Mouse (Mus musculus): ENCODE measurements around the gene Ttc23. TPM values are rescaled to one million over a fixed set of nuclear protein-coding genes. Genes with fewer than 3 reads are reported as not detected.
A peak's percentile ranks its signal among the peaks of the same experiment; 100 is the strongest.

Gene Ttc23
- polyA plus RNA-seq, 1 experiment from 2014 or later: 64.9 TPM

DNA sequence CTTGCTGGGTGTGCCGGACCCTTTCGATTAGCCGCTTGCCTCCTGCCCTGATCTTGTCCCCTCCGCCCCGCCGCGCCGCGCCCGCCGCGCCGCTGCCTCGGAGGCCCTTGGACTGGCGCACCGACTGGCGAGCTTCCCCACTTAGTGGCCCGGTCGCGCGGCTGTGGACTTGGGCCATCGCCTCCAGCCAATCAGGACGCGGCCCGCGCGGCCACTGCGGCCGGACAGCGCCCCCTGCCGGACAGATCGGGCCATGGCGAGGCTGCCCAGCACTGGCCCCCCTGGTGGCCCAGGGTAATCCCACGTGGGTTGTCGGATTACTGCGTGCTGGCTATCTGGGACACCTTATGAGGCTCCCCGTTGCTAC, 112.4 kb downstream of the Ttc23 start, which contains the start of gene Synm:
Gene Synm (minus strand): TSS at position 114 of the 367 bp plus-strand sequence.
- H3K27me3 ChIP-seq (ENCODE audit: control insufficient read depth, insufficient read depth, low read length): peaks cover 14% of the 10 kb centered on the region
- peak; percentile 95 for DNase-seq (ENCODE audit: low spot score)
- peaks cover 9% of the 10 kb centered on the region for H3K4me1 ChIP-seq (ENCODE audit: control insufficient read depth, insufficient read depth, low read length)
- peak; percentile 82 for ATAC-seq (ENCODE audit: insufficient number of reproducible peaks, low FRiP score, low TSS enrichment, low read depth)
- peak within 1 kb of the TSS; percentile 100 for H3K4me2 ChIP-seq (ENCODE audit: low read depth, severe bottlenecking)
- under 1% methylated on average over 37 of the region's 37 CpGs for WGBS
- H3K9me3 ChIP-seq (ENCODE audit: control insufficient read depth, low read length): no peaks in the 10 kb centered on the region
- H3K4me3 ChIP-seq (ENCODE audit: low read depth, low read length): peak within 1 kb of the TSS; percentile 50
- H3K36me3 ChIP-seq (ENCODE audit: control insufficient read depth, insufficient read depth, low read length): no peaks in the 10 kb centered on the region
- peak within 1 kb of the TSS; percentile 41; the same call in 1 of the 2 replicates for H3K9ac ChIP-seq (ENCODE audit: low read length)
- H3K27ac ChIP-seq (replicated peaks; ENCODE audit: low read depth, low read length): no peak within 1 kb of the TSS

DNA sequence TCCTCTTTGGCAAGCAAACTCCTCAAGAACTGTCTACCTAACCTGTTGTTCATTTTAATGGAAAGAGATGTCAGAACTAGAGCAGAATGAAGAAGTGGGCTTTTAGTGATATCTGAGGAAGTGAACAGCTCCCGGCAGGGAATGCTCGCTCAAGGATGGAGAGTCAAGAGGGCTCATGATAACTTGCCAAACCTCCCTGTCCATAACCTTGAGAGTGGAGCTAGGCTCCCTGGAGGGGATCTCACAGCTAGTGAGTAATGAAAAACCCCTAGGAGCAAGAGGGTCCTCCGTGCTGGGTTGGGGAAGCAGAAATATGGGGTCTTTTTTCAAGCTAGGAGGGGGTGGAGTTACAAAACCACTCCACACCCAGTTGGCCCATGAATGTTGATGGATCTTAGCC, 116.4 kb downstream of the Ttc23 start:
- Histone ChIP-seq H3K9ac (ENCODE audit: low read length) (no peak overlapping the region), H3K36me3 (ENCODE audit: control insufficient read depth, insufficient read depth, low read length) (no peaks in the 10 kb centered on the region), H3K4me1 (ENCODE audit: control insufficient read depth, insufficient read depth, low read length) (peaks cover 7% of the 10 kb centered on the region), H3K27ac (replicated peaks; ENCODE audit: low read depth, low read length) (no peak overlapping the region), H3K4me2 (ENCODE audit: low read depth, severe bottlenecking) (no peak overlapping the region), H3K9me3 (ENCODE audit: control insufficient read depth, low read length) (no peaks in the 10 kb centered on the region), H3K4me3 (ENCODE audit: low read depth, low read length) (no peak overlapping the region), H3K27me3 (ENCODE audit: control insufficient read depth, insufficient read depth, low read length) (peaks cover 4% of the 10 kb centered on the region)
- DNase-seq (ENCODE audit: low spot score) (no peak), ATAC-seq (ENCODE audit: insufficient number of reproducible peaks, low FRiP score, low TSS enrichment, low read depth) (no peak)
- WGBS: 76% methylated on average over 3 of the region's 3 CpGs

DNA sequence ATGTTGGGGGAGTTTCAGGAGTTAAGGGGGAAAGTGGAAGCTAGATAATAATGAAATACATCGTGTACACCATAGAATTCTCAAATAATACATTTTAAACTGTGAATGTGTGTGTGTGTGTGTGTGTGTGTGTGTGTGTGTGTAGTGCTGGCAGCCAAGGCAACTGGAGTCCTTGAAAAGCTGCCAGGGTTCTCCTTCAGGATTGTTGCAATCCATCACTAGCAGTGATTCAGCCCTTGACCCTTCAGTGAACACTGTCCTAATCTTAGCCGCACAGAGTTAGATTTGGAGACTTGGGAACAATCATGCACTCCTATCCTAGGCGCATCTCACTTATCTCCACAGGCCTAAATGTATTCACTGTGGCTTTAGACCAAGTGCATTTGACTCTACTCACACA, 120.9 kb downstream of the Ttc23 start:
- H3K36me3 ChIP-seq (ENCODE audit: control insufficient read depth, insufficient read depth, low read length): no peaks in the 10 kb centered on the region
- H3K9me3 ChIP-seq (ENCODE audit: control insufficient read depth, low read length): no peaks in the 10 kb centered on the region
- H3K27me3 ChIP-seq (ENCODE audit: control insufficient read depth, insufficient read depth, low read length): no peaks in the 10 kb centered on the region
- H3K27ac ChIP-seq (replicated peaks; ENCODE audit: low read depth, low read length): no peak overlapping the region
- WGBS: 93% methylated on average over 3 of the region's 3 CpGs
- no peak overlapping the region for H3K9ac ChIP-seq (ENCODE audit: low read length)
- H3K4me1 ChIP-seq (ENCODE audit: control insufficient read depth, insufficient read depth, low read length): no peaks in the 10 kb centered on the region
- DNase-seq (ENCODE audit: low spot score): no peak
- H3K4me2 ChIP-seq (ENCODE audit: low read depth, severe bottlenecking): no peak overlapping the region
- ATAC-seq (ENCODE audit: insufficient number of reproducible peaks, low FRiP score, low TSS enrichment, low read depth): no peak
- no peak overlapping the region for H3K4me3 ChIP-seq (ENCODE audit: low read depth, low read length)

DNA sequence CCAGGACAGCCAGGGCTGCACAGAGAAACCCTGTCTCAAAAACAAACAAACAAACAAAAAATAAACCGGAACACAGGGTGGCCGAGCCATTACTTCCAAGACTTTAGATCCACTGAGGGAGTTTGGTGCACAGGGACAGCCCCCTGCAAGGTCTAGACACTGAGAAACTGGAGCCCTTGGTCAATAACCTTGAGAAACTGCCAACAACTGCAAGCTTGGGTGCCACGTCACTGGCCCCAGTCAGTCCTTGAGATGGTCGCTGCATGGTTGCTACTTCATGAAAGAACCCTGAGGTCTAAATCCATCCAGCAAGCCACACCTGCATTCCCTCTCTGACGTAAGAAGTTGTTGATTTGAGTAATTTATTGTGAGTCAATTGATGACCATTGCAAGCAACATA, 122.3 kb downstream of the Ttc23 start:
- no peak for ATAC-seq (ENCODE audit: insufficient number of reproducible peaks, low FRiP score, low TSS enrichment, low read depth)
- WGBS: 88% methylated on average over 5 of the region's 5 CpGs
- no peak for DNase-seq (ENCODE audit: low spot score)
- no peak overlapping the region for H3K27ac ChIP-seq (replicated peaks; ENCODE audit: low read depth, low read length)
- H3K4me2 ChIP-seq (ENCODE audit: low read depth, severe bottlenecking): no peak overlapping the region
- no peaks in the 10 kb centered on the region for H3K4me1 ChIP-seq (ENCODE audit: control insufficient read depth, insufficient read depth, low read length)
- no peak overlapping the region for H3K9ac ChIP-seq (ENCODE audit: low read length)
- no peak overlapping the region for H3K4me3 ChIP-seq (ENCODE audit: low read depth, low read length)
- no peaks in the 10 kb centered on the region for H3K27me3 ChIP-seq (ENCODE audit: control insufficient read depth, insufficient read depth, low read length)
- H3K9me3 ChIP-seq (ENCODE audit: control insufficient read depth, low read length): no peaks in the 10 kb centered on the region
- H3K36me3 ChIP-seq (ENCODE audit: control insufficient read depth, insufficient read depth, low read length): no peaks in the 10 kb centered on the region

DNA sequence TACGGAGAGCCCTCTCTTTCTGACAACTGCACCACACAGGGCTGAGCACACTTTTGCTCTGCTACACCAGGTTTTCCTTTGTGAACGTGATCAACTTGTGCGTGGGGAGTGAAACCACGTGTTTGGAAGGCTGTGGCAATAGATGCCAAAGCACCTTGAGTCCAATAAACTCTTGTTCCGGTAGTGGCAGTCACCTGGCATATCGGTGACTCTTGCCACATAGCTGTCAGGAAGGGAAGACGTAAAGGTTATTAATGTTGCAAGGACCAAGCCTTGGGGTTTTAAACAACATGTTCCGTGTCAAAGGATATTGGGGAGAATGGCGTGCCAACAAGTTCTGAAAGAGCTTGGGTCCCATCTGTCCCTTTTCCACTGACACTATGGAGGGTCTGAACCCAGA, 125.0 kb downstream of the Ttc23 start:
- H3K36me3 ChIP-seq (ENCODE audit: control insufficient read depth, insufficient read depth, low read length): no peaks in the 10 kb centered on the region
- H3K9ac ChIP-seq (ENCODE audit: low read length): no peak overlapping the region
- WGBS: 84% methylated on average over 9 of the region's 9 CpGs
- H3K4me2 ChIP-seq (ENCODE audit: low read depth, severe bottlenecking): no peak overlapping the region
- no peaks in the 10 kb centered on the region for H3K4me1 ChIP-seq (ENCODE audit: control insufficient read depth, insufficient read depth, low read length)
- no peak for DNase-seq (ENCODE audit: low spot score)
- no peak for ATAC-seq (ENCODE audit: insufficient number of reproducible peaks, low FRiP score, low TSS enrichment, low read depth)
- no peak overlapping the region for H3K4me3 ChIP-seq (ENCODE audit: low read depth, low read length)
- H3K27ac ChIP-seq (replicated peaks; ENCODE audit: low read depth, low read length): no peak overlapping the region
- 0 out of 2 replicates have a peak, but pooled peaks cover 2% of the 10 kb centered on the region for H3K27me3 ChIP-seq (ENCODE audit: control insufficient read depth, insufficient read depth, low read length)
- H3K9me3 ChIP-seq (ENCODE audit: control insufficient read depth, low read length): no peaks in the 10 kb centered on the region

DNA sequence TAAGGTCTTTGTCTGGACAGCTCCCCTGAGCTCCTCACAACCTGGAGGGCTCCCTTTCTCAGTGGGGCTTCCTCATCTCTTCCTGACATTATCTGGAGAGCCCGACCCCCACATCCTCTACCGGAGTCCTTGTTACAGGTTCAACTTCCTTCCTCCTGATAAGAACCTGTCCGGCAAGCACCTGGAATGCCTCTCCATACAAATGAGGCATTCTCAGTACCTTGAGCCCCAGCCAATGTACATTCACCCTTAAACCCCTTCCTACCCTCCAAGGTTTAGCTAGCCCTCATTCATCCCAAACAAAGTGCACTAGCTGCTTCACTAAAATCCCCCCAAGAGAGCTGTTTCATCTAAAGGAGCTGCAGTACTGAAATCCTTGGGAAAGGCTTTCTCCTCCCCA, 128.4 kb downstream of the Ttc23 start:
- ATAC-seq (ENCODE audit: insufficient number of reproducible peaks, low FRiP score, low TSS enrichment, low read depth) (no peak), DNase-seq (ENCODE audit: low spot score) (no peak)
- H3K9me3 ChIP-seq (ENCODE audit: control insufficient read depth, low read length): no peaks in the 10 kb centered on the region
- no peak overlapping the region for H3K9ac ChIP-seq (ENCODE audit: low read length)
- WGBS: 67% methylated on average over 3 of the region's 3 CpGs
- H3K36me3 ChIP-seq (ENCODE audit: control insufficient read depth, insufficient read depth, low read length): no peaks in the 10 kb centered on the region
- H3K27ac ChIP-seq (replicated peaks; ENCODE audit: low read depth, low read length): no peak overlapping the region
- no peak overlapping the region for H3K4me3 ChIP-seq (ENCODE audit: low read depth, low read length)
- 0 out of 2 replicates have a peak, but pooled peaks cover 2% of the 10 kb centered on the region for H3K27me3 ChIP-seq (ENCODE audit: control insufficient read depth, insufficient read depth, low read length)
- no peak overlapping the region for H3K4me2 ChIP-seq (ENCODE audit: low read depth, severe bottlenecking)
- H3K4me1 ChIP-seq (ENCODE audit: control insufficient read depth, insufficient read depth, low read length): no peaks in the 10 kb centered on the region

DNA sequence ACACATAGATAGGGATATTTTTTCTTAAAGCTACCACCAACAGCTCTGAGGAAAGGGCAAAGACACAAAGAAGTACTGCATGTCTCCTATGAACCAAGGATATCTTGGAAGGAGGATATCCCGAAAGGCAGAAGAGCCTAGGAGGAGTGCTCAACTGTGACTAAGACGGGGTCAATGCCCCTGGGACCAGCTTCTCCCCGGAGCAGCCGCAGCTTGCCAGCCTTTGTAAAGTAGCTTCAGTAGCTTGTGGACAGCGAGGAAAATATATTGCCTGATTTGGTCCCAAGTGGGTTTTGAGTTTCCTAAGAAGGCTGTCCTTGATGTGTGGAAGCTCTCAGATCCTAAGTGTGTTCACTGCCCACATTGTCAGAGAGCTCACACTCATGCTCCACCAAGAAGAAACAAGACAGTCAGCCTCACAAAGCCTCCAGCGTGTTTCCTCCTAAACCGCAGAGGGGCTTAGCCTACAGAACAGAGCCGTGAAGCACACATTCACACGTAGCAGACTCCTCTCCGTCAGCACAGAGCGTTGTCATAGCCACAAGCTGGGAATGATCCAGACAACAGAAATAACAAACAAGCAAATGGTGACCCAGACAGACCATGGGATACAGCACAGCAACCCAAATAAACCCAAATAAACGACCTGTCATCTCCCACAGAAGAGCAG, 129.6 kb downstream of the Ttc23 start:
- ATAC-seq (ENCODE audit: insufficient number of reproducible peaks, low FRiP score, low TSS enrichment, low read depth): no peak
- Histone ChIP-seq H3K4me3 (ENCODE audit: low read depth, low read length) (no peak overlapping the region), H3K36me3 (ENCODE audit: control insufficient read depth, insufficient read depth, low read length) (no peaks in the 10 kb centered on the region), H3K9me3 (ENCODE audit: control insufficient read depth, low read length) (no peaks in the 10 kb centered on the region), H3K27me3 (ENCODE audit: control insufficient read depth, insufficient read depth, low read length) (0 out of 2 replicates have a peak, but pooled peaks cover 2% of the 10 kb centered on the region), H3K27ac (replicated peaks; ENCODE audit: low read depth, low read length) (no peak overlapping the region), H3K9ac (ENCODE audit: low read length) (no peak overlapping the region), H3K4me1 (ENCODE audit: control insufficient read depth, insufficient read depth, low read length) (no peaks in the 10 kb centered on the region), H3K4me2 (ENCODE audit: low read depth, severe bottlenecking) (no peak overlapping the region)
- DNase-seq (ENCODE audit: low spot score): no peak
- 56% methylated on average over 12 of the region's 12 CpGs for WGBS

DNA sequence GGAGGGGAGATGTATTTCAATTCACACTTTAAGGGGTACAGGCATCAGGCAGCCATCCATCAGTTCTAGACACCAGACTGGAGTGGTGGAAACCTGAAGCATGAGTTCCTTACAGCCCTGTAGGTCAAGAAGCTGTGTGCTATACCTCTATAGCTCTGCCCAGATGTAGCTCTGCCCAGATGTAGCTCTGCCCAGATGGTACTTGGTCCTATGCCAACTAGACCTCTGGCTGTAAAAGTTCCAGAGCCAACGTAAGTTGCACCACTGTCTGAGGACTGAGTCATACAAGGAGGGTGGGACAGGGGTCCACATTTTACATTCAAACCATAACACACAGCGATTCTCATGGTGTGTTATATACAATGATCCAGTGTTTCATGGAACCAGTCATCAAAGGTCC, 140.7 kb downstream of the Ttc23 start:
- ATAC-seq (ENCODE audit: insufficient number of reproducible peaks, low FRiP score, low TSS enrichment, low read depth): no peak
- H3K27ac ChIP-seq (replicated peaks; ENCODE audit: low read depth, low read length): no peak overlapping the region
- WGBS: 72% methylated on average over 2 of the region's 2 CpGs
- H3K9me3 ChIP-seq (ENCODE audit: control insufficient read depth, low read length): no peaks in the 10 kb centered on the region
- DNase-seq (ENCODE audit: low spot score): no peak
- H3K4me3 ChIP-seq (ENCODE audit: low read depth, low read length): no peak overlapping the region
- H3K4me1 ChIP-seq (ENCODE audit: control insufficient read depth, insufficient read depth, low read length): peaks cover 8% of the 10 kb centered on the region
- no peaks in the 10 kb centered on the region for H3K36me3 ChIP-seq (ENCODE audit: control insufficient read depth, insufficient read depth, low read length)
- no peaks in the 10 kb centered on the region for H3K27me3 ChIP-seq (ENCODE audit: control insufficient read depth, insufficient read depth, low read length)
- H3K4me2 ChIP-seq (ENCODE audit: low read depth, severe bottlenecking): no peak overlapping the region
- H3K9ac ChIP-seq (ENCODE audit: low read length): no peak overlapping the region

DNA sequence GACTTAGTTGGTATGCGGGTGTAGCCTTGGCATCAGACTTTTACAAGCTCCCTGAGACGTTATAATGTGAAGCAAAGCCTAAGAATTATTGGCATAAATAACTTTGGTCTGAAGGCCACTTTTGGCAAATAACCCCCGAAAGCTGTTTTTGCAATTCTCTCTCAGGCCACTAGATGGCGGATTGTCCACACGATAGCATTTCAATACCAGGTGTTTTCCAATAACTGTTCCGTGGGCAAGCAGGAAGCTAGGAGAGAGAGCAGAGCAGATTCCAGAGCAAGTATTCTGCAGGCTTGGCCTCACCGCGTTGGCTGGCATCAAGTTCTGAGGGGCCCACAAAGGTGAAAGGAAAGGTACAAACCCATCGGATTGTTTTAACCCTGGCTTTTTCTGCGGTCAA, 141.5 kb downstream of the Ttc23 start:
- WGBS: 15% methylated on average over 10 of the region's 10 CpGs
- Histone ChIP-seq H3K4me2 (ENCODE audit: low read depth, severe bottlenecking) (peak overlapping the region; percentile 16; the same call in 1 of the 2 replicates), H3K27ac (replicated peaks; ENCODE audit: low read depth, low read length) (no peak overlapping the region), H3K27me3 (ENCODE audit: control insufficient read depth, insufficient read depth, low read length) (no peaks in the 10 kb centered on the region), H3K4me3 (ENCODE audit: low read depth, low read length) (no peak overlapping the region), H3K9me3 (ENCODE audit: control insufficient read depth, low read length) (no peaks in the 10 kb centered on the region), H3K9ac (ENCODE audit: low read length) (no peak overlapping the region), H3K4me1 (ENCODE audit: control insufficient read depth, insufficient read depth, low read length) (peaks cover 8% of the 10 kb centered on the region), H3K36me3 (ENCODE audit: control insufficient read depth, insufficient read depth, low read length) (no peaks in the 10 kb centered on the region)
- DNase-seq (ENCODE audit: low spot score) (peak; percentile 87), ATAC-seq (ENCODE audit: insufficient number of reproducible peaks, low FRiP score, low TSS enrichment, low read depth) (no peak)
